Mouse (Mus musculus) cerebellum, adult 2 months (tissue): ENCODE data around the gene Actl10.

Experiments
- CTCF ChIP-seq: fragments of 200-500 bp; IDR thresholded peaks from 2 replicates; pipeline ENCODE4 v1.5.1; 2011; ENCODE audit warnings: low read depth, mild to moderate bottlenecking, control low read depth, low read length, moderate library complexity, borderline replicate concordance; ENCODE audit not compliant: insufficient read depth
- POLR2A ChIP-seq: fragments of 200-500 bp; IDR thresholded peaks from 2 replicates; pipeline ENCODE4 v1.6.1; 2011; ENCODE audit warnings: low read length, control low read depth, borderline replicate concordance; ENCODE audit not compliant: insufficient read depth

- TF ChIP-seq CTCF (no peak), POLR2A (no peak)
Observed at GRCm38 (mm10) chr2:154597399-154597798, 45.8 kb downstream of the Actl10 start.
